Mouse (Mus musculus): Measurements from ENCODE around the gene Tmem183a. TPM values are rescaled to one million over a fixed set of nuclear protein-coding genes. Genes with fewer than 3 reads are reported as not detected.

Tmem183a gene
- polyA plus RNA-seq, 1 experiment from 2014 or later, result 80.2 TPM

DNA sequence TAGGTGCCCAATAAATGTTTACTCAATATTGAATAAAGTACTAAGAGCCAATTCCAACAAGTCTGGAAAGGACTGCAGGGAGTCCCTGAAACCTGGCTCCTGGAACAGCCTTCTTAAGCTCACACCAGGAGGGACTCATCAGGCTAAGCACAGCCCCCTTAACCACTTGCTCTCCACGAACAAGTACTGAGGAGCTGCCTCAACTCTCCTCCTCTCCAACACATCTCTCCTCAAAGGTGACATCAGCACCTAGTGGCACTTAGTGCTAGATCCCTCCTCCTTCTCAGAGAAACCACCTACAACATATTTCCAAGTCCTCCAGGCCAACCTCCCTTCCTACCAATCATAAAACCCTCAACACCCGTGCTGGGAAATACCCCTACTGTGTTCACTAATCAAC lies 18.2 kb downstream of the Tmem183a start:
- no peak overlapping the region for H3K9ac ChIP-seq
- peaks cover 23% of the 10 kb centered on the region for H3K36me3 ChIP-seq
- no peak for ATAC-seq (ENCODE audit: insufficient number of reproducible peaks, low FRiP score, low TSS enrichment, low read depth)
- no peaks in the 10 kb centered on the region for H3K9me3 ChIP-seq
- peak overlapping the region; percentile 53 for H3K4me3 ChIP-seq
- WGBS, result 0% methylated on average over 2 of the region's 2 CpGs
- H3K4me1 ChIP-seq, result peaks cover 16% of the 10 kb centered on the region
- H3K27me3 ChIP-seq, result no peaks in the 10 kb centered on the region
- H3K27ac ChIP-seq, result no peak overlapping the region
- peak overlapping the region; percentile 81 for H3K4me2 ChIP-seq

DNA sequence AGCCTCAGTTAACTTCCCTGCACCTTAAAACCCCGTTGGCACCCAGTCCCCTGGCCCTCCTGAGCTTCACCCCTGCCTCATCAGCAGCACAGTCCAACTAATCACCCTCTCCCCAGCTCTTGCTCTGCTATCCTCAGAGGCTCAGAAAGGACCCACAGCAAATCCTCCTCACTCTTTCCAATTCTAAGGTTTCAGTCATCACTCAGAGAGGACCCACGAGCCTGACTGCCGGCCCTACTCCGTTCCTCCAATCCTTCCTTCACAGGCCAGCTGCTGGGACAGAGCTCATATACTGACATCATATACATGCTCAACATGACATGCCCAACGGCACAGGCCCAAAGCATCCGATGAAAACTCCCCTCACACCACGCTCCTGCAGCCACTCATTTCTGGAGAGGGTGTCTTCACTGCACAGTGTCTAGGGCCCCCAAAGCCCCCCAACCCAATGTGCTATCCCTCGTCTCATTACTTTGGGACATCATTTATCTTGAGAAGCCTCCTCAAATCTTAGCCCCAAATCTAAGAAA lies 18.9 kb downstream of the Tmem183a start:
- no peak for ATAC-seq (ENCODE audit: insufficient number of reproducible peaks, low FRiP score, low TSS enrichment, low read depth)
- H3K27me3 ChIP-seq, result no peaks in the 10 kb centered on the region
- H3K9ac ChIP-seq, result no peak overlapping the region
- H3K4me3 ChIP-seq, result peak overlapping the region; percentile 53
- 74% methylated on average over 8 of the region's 8 CpGs for WGBS
- H3K36me3 ChIP-seq, result peaks cover 21% of the 10 kb centered on the region
- H3K9me3 ChIP-seq, result no peaks in the 10 kb centered on the region
- H3K4me1 ChIP-seq, result peaks cover 16% of the 10 kb centered on the region
- H3K27ac ChIP-seq, result peak overlapping the region; percentile 47; the same call in 1 of the 2 replicates
- no peak overlapping the region for H3K4me2 ChIP-seq

DNA sequence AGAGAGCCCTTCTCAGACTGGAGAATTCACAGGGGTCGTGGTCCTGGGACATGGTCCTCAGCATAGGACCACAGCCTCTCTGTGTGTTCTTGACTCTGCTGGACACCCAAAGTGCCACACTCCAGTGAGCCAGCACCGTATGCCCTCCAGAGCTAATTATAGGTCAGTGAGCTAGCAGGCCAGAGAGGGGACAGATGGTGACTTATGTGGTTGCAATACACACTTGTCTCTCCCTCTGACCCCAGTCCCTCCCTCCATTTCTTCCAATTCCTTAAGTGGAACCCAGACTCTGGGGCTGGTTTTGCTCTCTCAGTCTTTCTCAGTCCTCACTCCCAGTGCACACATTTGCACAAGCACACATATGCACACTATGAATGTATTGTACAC lies 19.5 kb downstream of the Tmem183a start:
- peaks cover 20% of the 10 kb centered on the region for H3K4me1 ChIP-seq
- no peak for ATAC-seq (ENCODE audit: insufficient number of reproducible peaks, low FRiP score, low TSS enrichment, low read depth)
- H3K27me3 ChIP-seq, result no peaks in the 10 kb centered on the region
- WGBS, result 53% methylated on average over 2 of the region's 2 CpGs
- H3K9me3 ChIP-seq, result no peaks in the 10 kb centered on the region
- no peak overlapping the region for H3K4me3 ChIP-seq
- H3K9ac ChIP-seq, result no peak overlapping the region
- no peak overlapping the region for H3K4me2 ChIP-seq
- peaks cover 16% of the 10 kb centered on the region; the same call in 1 of the 2 replicates for H3K36me3 ChIP-seq
- H3K27ac ChIP-seq, result no peak overlapping the region

DNA sequence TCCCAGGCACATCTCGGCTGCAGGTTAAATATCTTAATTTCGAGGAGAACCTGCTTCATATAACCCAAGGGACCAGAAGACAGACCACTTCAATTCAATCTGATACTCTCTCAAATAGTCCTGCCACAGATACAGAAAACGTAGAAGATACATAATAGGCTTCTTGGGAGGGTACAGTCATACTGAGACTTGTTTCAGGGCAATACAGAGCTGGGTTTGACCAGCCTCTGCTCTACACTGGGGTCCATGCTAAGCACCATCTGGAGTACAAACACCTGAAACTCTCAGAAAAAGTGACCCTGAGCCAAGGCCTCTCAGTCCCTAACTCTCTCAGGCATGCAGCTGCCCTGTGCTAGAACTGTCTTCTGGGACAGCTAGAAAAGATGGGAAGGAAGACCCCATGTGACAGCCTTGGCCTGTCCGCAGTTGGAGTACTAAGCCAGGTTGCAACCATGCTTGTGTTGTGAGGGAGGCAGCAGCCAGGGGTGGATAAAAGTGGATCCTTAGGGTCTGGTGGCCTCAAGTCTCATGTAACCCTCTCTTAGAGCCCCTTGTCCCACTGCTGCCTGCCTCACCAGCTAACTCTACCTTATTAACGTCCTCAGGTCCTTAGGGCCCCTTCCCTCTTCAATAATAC lies 20.0 kb downstream of the Tmem183a start:
- Histone ChIP-seq H3K27me3 (no peaks in the 10 kb centered on the region), H3K4me2 (no peak overlapping the region), H3K9me3 (no peaks in the 10 kb centered on the region), H3K27ac (no peak overlapping the region), H3K4me3 (no peak overlapping the region), H3K36me3 (peaks cover 11% of the 10 kb centered on the region; the same call in 1 of the 2 replicates), H3K4me1 (peaks cover 22% of the 10 kb centered on the region), H3K9ac (no peak overlapping the region)
- no peak for ATAC-seq (ENCODE audit: insufficient number of reproducible peaks, low FRiP score, low TSS enrichment, low read depth)
- WGBS, result 77% methylated on average over 5 of the region's 5 CpGs

DNA sequence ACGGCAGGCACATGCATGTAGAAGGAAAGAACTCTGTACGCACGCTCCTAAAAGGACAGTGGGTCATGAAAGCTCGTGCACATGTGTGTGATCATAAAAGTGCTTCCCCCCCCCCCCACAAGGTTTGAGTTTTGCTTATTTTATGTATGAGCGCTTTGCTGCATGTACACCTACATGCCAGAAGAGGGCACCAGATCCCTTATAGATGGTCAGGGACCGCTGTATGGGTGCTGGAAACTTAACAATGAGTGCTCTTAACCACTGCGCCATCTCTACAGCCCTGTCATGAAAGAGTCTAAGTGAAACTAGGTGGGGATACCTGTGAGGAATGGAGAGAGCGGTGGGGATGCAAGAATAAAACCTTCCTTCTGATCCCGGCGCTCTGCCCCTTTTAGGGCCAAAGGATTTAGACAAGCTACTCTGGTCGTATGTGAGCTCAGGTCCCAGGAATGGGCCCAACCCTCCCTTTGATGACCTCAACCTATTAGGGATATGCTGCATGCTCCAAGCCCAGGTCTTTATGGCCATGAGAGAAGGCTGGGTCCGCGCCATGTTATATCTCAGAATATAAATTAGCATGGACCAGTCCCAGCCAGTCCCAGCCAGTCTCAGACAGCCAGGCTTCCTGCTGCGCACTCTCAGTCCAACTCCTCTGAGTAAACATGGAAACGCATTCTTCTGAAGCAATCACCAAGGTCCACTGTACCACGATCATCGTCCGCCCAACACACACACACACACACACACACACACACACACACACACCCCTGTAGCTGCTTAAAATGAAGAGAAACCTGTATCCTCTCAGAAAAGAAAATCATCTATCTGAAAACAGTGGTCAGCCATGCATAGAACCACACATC lies 21.8 kb downstream of the Tmem183a start:
- Histone ChIP-seq H3K4me3 (no peak overlapping the region), H3K27ac (no peak overlapping the region), H3K4me2 (no peak overlapping the region), H3K9ac (no peak overlapping the region), H3K27me3 (no peaks in the 10 kb centered on the region), H3K9me3 (no peaks in the 10 kb centered on the region), H3K4me1 (peaks cover 30% of the 10 kb centered on the region), H3K36me3 (no peaks in the 10 kb centered on the region)
- 92% methylated on average over 18 of the region's 18 CpGs for WGBS
- ATAC-seq (ENCODE audit: insufficient number of reproducible peaks, low FRiP score, low TSS enrichment, low read depth), result no peak

DNA sequence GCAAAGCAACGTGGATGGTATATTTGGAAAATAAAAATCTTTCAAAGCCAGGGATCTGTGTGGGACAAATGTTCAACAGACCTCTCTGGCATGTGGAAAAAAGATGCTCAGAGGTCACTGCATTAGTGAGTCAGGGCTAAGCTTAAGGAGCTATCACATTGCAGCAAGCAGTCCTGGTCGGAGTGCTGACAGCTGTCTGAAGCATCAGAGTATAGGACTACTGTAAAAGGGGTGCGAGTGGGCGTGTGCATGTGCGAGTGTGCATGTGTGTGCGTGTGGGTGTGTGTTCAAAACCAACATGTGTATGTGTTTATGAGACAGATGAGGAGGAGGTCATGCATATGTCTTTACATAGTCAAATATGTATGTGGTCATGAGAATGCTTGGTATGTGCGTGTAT lies 22.6 kb downstream of the Tmem183a start:
- Histone ChIP-seq H3K9me3 (no peaks in the 10 kb centered on the region), H3K36me3 (no peaks in the 10 kb centered on the region), H3K9ac (no peak overlapping the region), H3K4me1 (peaks cover 31% of the 10 kb centered on the region), H3K4me3 (no peak overlapping the region), H3K27ac (no peak overlapping the region), H3K4me2 (no peak overlapping the region), H3K27me3 (no peaks in the 10 kb centered on the region)
- 73% methylated on average over 7 of the region's 7 CpGs for WGBS
- no peak for ATAC-seq (ENCODE audit: insufficient number of reproducible peaks, low FRiP score, low TSS enrichment, low read depth)

DNA sequence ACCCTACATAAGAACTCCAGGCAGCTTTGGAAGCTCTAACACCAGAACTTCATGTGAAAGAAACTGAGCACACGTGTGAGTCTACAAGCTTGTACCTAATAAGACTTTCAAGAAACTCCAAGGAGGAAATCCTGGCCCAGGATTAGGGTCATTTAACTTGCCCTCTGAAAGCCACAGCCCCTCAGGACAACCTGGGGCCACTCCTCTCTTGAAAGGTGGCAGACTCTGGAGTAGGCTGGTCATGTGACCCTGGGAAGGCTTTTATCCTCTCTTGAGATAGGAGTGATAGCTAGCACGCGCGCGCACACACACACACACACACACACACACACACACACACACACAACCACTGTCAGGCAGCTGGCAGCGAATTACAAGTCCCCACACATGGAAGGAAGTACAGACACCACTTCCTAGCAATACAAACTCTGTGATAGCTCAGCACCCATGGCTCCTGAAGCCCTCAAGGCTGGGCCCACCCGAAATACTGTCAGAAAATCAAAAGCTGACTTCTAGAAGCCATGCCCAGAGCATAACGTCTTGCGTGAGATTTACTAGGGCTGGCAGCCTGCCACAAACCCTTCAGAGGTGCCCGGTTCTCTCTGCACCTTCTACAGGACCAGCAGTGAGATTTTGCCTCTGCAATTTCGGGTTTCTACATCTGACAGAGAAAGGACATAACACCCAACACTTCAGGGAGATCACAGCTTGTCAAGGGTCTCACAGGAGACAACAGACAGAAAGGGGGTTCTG lies 24.6 kb downstream of the Tmem183a start:
- ATAC-seq (ENCODE audit: insufficient number of reproducible peaks, low FRiP score, low TSS enrichment, low read depth), result no peak
- Histone ChIP-seq H3K36me3 (no peaks in the 10 kb centered on the region), H3K4me1 (peaks cover 35% of the 10 kb centered on the region), H3K9ac (no peak overlapping the region), H3K9me3 (no peaks in the 10 kb centered on the region), H3K27me3 (no peaks in the 10 kb centered on the region), H3K4me2 (no peak overlapping the region), H3K27ac (no peak overlapping the region), H3K4me3 (no peak overlapping the region)
- 59% methylated on average over 11 of the region's 11 CpGs for WGBS

DNA sequence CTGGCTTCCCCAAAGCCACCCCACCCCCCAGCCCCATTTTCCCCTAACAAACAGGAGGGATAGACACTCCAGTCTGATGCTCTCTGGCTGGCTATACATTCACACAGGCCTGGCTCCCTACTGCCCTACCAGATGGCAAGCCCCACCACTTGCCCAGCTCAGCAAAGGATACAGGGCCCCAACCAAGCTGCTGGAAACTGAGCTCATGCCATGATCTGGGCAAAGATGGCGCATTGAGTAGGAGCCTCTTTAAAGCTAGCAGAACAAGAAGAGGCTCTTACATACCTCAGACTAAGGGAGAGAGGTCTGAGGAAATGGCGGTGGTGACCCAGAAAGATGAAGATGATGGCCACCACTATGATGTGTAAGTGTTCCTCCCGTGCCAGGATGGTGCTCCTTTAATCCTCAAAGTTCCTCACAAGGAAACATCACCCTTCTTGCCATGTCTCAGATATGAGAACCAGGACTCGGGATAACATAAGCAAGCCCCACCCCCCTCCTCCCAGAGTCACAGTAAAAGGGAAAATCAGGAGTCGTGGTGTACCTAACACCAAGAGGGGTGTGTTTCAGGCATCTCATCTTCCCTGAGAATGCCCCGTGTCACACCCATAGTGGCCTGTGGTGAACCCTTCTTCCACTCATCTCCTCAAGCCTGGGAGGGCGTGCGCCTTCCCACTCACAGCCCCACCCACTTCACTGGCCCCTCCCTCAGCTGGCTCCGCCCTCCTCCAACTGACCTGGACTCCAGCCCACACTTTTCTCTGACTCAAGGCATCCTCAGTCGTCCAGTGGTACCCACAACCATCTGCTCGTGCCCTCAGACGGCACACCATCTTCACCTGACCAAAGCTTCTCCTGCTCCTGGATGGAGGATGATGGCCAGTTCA lies 25.6 kb downstream of the Tmem183a start:
- Histone ChIP-seq H3K4me3 (no peak overlapping the region), H3K27ac (no peak overlapping the region), H3K4me2 (no peak overlapping the region), H3K4me1 (peaks cover 37% of the 10 kb centered on the region), H3K36me3 (no peaks in the 10 kb centered on the region), H3K9ac (no peak overlapping the region), H3K9me3 (no peaks in the 10 kb centered on the region), H3K27me3 (no peaks in the 10 kb centered on the region)
- WGBS, result 81% methylated on average over 12 of the region's 12 CpGs
- ATAC-seq (ENCODE audit: insufficient number of reproducible peaks, low FRiP score, low TSS enrichment, low read depth), result no peak

DNA sequence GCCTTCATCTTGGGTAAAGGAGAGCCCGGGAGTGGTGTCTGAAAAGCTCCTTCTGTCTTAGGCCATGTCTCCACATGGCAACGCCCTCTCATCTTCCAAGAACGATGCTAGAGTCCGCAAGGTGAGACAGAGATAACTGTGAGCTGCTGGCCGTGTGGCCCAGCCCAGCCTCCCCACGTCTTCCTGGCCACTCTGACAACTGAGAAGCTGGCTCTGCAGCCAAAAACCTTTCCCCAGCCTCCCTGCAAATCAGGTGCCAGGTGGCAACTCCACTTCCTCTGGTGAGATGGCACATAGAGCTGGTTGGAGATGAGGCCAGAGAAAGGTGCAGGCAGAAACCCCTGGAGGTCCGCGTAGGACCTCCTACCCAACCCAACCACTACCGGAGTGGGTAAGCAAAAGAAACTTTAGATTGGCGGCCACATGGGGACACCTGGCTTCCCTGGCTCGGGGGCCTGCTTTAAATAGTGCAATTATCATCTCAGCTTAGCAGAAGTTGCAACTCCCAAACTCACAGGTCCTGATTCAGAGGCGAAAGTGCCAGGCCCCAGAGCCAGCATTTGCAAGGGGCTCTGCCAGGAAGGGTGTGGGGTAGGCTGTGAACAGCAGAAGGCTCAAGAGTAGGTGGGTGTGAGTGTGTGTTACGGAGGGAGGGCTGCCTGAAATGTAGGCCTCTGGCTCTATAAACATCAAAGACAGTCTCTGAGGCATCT lies 26.4 kb downstream of the Tmem183a start:
- 55% methylated on average over 13 of the region's 13 CpGs for WGBS
- Histone ChIP-seq H3K4me1 (peaks cover 37% of the 10 kb centered on the region), H3K4me2 (no peak overlapping the region), H3K4me3 (no peak overlapping the region), H3K36me3 (no peaks in the 10 kb centered on the region), H3K9ac (no peak overlapping the region), H3K9me3 (no peaks in the 10 kb centered on the region), H3K27ac (peak overlapping the region; percentile 9; the same call in 1 of the 2 replicates), H3K27me3 (no peaks in the 10 kb centered on the region)
- no peak for ATAC-seq (ENCODE audit: insufficient number of reproducible peaks, low FRiP score, low TSS enrichment, low read depth)

DNA sequence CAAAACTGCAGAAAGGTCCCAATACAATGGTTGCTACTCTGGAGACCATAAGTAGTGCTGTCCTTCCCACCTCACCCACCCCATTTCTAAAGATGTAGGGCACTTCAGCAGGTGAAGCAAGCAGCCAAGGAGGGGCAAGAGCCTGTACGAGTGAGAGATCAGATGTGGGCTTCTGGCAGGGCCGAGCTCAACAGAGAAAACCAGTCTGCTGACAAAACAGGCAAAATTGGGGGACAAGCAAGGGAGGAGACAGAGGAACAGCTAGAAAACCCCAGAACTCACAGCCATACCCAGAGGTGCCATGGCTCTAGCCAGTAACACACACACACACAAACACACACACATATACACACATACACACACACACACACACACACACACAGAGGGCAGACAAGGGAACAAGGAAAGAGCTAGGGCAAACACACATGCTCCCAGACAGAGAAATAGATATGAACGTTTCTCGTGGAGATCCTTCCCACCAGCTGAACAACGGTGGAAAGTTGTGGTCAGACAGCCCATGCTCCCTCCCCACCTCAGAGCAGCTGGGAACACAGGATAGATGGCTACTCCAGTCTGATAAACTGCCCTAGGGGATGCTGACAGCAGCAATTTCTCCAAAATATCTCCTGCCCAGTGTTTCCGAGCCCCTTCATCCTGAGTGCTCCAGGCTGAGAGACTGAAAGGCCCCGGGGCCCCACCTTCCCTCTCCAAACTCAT lies 27.5 kb downstream of the Tmem183a start:
- Histone ChIP-seq H3K27ac (no peak overlapping the region), H3K9ac (no peak overlapping the region), H3K4me3 (no peak overlapping the region), H3K27me3 (no peaks in the 10 kb centered on the region), H3K4me1 (peaks cover 37% of the 10 kb centered on the region), H3K9me3 (no peaks in the 10 kb centered on the region), H3K36me3 (no peaks in the 10 kb centered on the region), H3K4me2 (no peak overlapping the region)
- ATAC-seq (ENCODE audit: insufficient number of reproducible peaks, low FRiP score, low TSS enrichment, low read depth), result no peak
- 57% methylated on average over 7 of the region's 7 CpGs for WGBS

Data from limb, embryonic 15.5 days (tissue).